Mouse (Mus musculus) adrenal gland, postnatal 4 days (tissue): ENCODE results near the gene Nrxn1. TPM values are rescaled to one million over a fixed set of nuclear protein-coding genes. Genes with fewer than 3 reads are reported as not detected.

ENCODE experiments used
- DNase-seq, 2 experiments: peaks; one replicate each; pipeline ENCODE4 v3.0.0; 2021 to 2022; ENCODE audit warnings: low spot score in 2 of 2, mixed read lengths in 2 of 2
- total RNA-seq, 2 experiments: library from RNA; stranded (reverse); gene quantifications; 2 replicates each; pipeline ENCODE4 v1.2.3; 2021

Gene Nrxn1
- total RNA-seq, 2 experiments from 2014 or later, result 20.1 to 20.6 TPM

- no peak for DNase-seq
Measured at GRCm38 (mm10) chr17:90812485-90812884, 280.4 kb downstream of the Nrxn1 start.

GRCm38 (mm10) chr17:90809197-90810163, 283.4 kb downstream of the Nrxn1 start:
- peak in 1 of 2 experiments; percentile 20 for DNase-seq

GRCm38 (mm10) chr17:90808256-90808655, 284.6 kb downstream of the Nrxn1 start:
- DNase-seq, result no peak

- DNase-seq, result no peak
Measured at GRCm38 (mm10) chr17:90807199-90807598, 285.7 kb downstream of the Nrxn1 start.

GRCm38 (mm10) chr17:90798689-90799088, 294.2 kb downstream of the Nrxn1 start:
- no peak for DNase-seq

GRCm38 (mm10) chr17:90797659-90798288, 295.1 kb downstream of the Nrxn1 start:
- no peak for DNase-seq

GRCm38 (mm10) chr17:90796974-90797373, 295.9 kb downstream of the Nrxn1 start:
- DNase-seq, result no peak

- DNase-seq, result no peak
Measured at GRCm38 (mm10) chr17:90788491-90789127, 304.3 kb downstream of the Nrxn1 start.

- DNase-seq, result no peak
Measured at GRCm38 (mm10) chr17:90788040-90788439, 304.8 kb downstream of the Nrxn1 start.

GRCm38 (mm10) chr17:90787121-90787788, 305.6 kb downstream of the Nrxn1 start:
- DNase-seq, result no peak

GRCm38 (mm10) chr17:90780481-90780880, 312.4 kb downstream of the Nrxn1 start:
- DNase-seq, result no peak

- no peak for DNase-seq
Measured at GRCm38 (mm10) chr17:90775397-90775796, 317.5 kb downstream of the Nrxn1 start.

- no peak for DNase-seq
Measured at GRCm38 (mm10) chr17:90773233-90773632, 319.6 kb downstream of the Nrxn1 start.

- DNase-seq, result no peak
Measured at GRCm38 (mm10) chr17:90768216-90768615, 324.7 kb downstream of the Nrxn1 start.

GRCm38 (mm10) chr17:90727124-90727523, 365.7 kb downstream of the Nrxn1 start:
- no peak for DNase-seq

GRCm38 (mm10) chr17:90704773-90705172, 388.1 kb downstream of the Nrxn1 start:
- DNase-seq, result no peak

GRCm38 (mm10) chr17:90702626-90703025, 390.2 kb downstream of the Nrxn1 start:
- DNase-seq, result no peak

- DNase-seq, result no peak
Measured at GRCm38 (mm10) chr17:90696071-90696800, 396.6 kb downstream of the Nrxn1 start.

GRCm38 (mm10) chr17:90695086-90695584, 397.7 kb downstream of the Nrxn1 start:
- no peak for DNase-seq

GRCm38 (mm10) chr17:90684172-90684571, 408.7 kb downstream of the Nrxn1 start:
- DNase-seq, result no peak
